Mouse (Mus musculus): ENCODE measurements around the gene Asnsd1. TPM values are rescaled to one million over a fixed set of nuclear protein-coding genes. Genes with fewer than 3 reads are reported as not detected.
A peak's percentile ranks its signal among the peaks of the same experiment; 100 is the strongest.
"Not testable (repeated sequence)": the region's sequence is repeated elsewhere in the genome, so short reads cannot be mapped to it uniquely, and the experiment has no call there.

Gene Asnsd1
- polyA plus RNA-seq (2015; fragmentation: Nextera tagmentation; extraction: Ambion mirVana): 62.4 and 64.0 TPM in 2 replicates

- Histone ChIP-seq H3K4me1 (replicated peaks; ENCODE audit: insufficient read depth, low read length) (peaks cover 4% of the 10 kb centered on the region), H3K27ac (peak within 1 kb of the TSS; percentile 65; the same call in 1 of the 2 replicates), H3K36me3 (ENCODE audit: insufficient read depth, low read length) (peaks cover 9% of the 10 kb centered on the region), H3K4me2 (ENCODE audit: low read length) (peak within 1 kb of the TSS; percentile 58), H3K4me3 (replicated peaks; ENCODE audit: low read depth, low read length) (peak within 1 kb of the TSS; percentile 62), H3K9me3 (replicated peaks; ENCODE audit: low read length) (no peaks in the 10 kb centered on the region), H3K27me3 (ENCODE audit: insufficient read depth, low read length) (no peaks in the 10 kb centered on the region), H3K9ac (ENCODE audit: low read depth, low read length) (peak within 1 kb of the TSS; percentile 72)
- peak; percentile 74 for TF ChIP-seq CTCF (IDR thresholded peaks at IDR 0.05; ENCODE audit: low read depth)
- ATAC-seq (replicated peaks; ENCODE audit: low FRiP score, low read depth): peak; percentile 100
- DNase-seq (ENCODE audit: low spot score): peak; percentile 98
- WGBS: under 1% methylated on average over 37 of the region's 44 CpGs
Measured at GRCm38 (mm10) chr1:53352327-53353261, at the start of gene Asnsd1, which contains the start of the genes Asdurf and Gm28551. TSS of gene Asnsd1 (minus strand) at chr1:53352752. TSS of gene Asdurf (minus strand) at chr1:53352619. TSS of gene Gm28551 (minus strand) at chr1:53352667.

GRCm38 (mm10) chr1:53393936-53394760 is 41.6 kb upstream of the Asnsd1 start:
- WGBS: 30% methylated on average over 21 of the region's 21 CpGs
- not testable (repeated sequence) for H3K4me1 ChIP-seq (replicated peaks; ENCODE audit: insufficient read depth, low read length); H3K27me3 ChIP-seq (ENCODE audit: insufficient read depth, low read length); H3K9ac ChIP-seq (ENCODE audit: low read depth, low read length); H3K27ac ChIP-seq; H3K36me3 ChIP-seq (ENCODE audit: insufficient read depth, low read length); H3K4me3 ChIP-seq (replicated peaks; ENCODE audit: low read depth, low read length); H3K9me3 ChIP-seq (replicated peaks; ENCODE audit: low read length); ATAC-seq (replicated peaks; ENCODE audit: low FRiP score, low read depth)
- DNase-seq (ENCODE audit: low spot score): peak; percentile 13
- peak overlapping the region; percentile 37 for H3K4me2 ChIP-seq (ENCODE audit: low read length)

DNA sequence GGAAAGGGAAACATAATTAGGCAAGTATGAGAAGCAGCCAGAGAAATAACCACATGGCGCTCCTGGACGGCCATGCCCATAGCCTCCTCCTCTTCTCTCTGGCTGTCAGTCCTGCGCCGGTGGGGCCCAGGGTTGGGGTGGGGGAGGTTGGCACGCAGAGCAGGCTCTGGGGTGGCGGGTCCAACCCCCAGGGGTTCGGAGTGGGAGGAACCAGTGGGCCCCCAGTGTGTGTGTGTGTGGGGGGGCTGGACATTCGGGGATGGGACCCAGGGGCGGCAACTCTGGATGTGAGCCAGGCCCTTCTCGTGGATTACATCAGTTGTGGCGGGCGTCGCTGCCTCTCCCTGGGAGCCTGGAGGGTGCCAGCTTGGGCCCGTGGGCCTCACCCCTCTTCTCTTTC is 36.2 kb upstream of the Asnsd1 start:
- WGBS: 92% methylated on average over 11 of the region's 14 CpGs
- H3K9me3 ChIP-seq (replicated peaks; ENCODE audit: low read length): no peaks in the 10 kb centered on the region
- H3K27ac ChIP-seq: no peak overlapping the region
- no peak overlapping the region for H3K9ac ChIP-seq (ENCODE audit: low read depth, low read length)
- H3K4me1 ChIP-seq (replicated peaks; ENCODE audit: insufficient read depth, low read length): no peaks in the 10 kb centered on the region
- H3K27me3 ChIP-seq (ENCODE audit: insufficient read depth, low read length): no peaks in the 10 kb centered on the region
- DNase-seq (ENCODE audit: low spot score) (no peak), ATAC-seq (replicated peaks; ENCODE audit: low FRiP score, low read depth) (no peak)
- no peak for TF ChIP-seq CTCF (IDR thresholded peaks at IDR 0.05; ENCODE audit: low read depth)
- no peak overlapping the region for H3K4me2 ChIP-seq (ENCODE audit: low read length)
- no peaks in the 10 kb centered on the region for H3K36me3 ChIP-seq (ENCODE audit: insufficient read depth, low read length)
- H3K4me3 ChIP-seq (replicated peaks; ENCODE audit: low read depth, low read length): no peak overlapping the region

DNA sequence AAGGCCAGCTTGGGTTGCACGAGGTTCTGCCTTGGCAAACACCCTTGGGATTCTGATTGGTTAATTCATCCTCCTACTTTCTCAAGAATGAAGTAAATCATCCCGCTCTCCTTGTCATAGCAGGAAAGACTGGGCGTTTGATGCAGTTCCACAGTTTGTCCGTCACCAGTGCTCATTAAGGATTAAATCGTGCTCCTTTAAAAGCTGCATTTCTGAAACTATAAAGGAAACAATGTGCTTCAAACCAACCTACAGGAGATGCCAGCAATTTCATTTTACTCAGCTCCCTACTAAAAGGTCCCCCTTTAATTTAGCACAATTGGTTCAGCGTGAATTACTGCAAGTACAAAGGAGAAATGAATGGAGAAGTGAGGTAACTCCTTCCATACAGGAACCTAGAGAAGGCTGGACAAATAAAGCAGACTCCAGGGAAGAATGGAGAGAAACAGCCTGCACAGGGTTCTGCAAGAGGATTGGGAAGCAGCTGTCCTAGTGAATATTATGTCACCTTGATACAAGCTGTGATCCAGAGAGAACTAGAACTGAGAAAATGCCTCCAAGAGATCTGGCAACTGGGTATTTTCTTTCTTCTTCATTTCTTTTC is 31.6 kb upstream of the Asnsd1 start:
- no peak overlapping the region for H3K4me3 ChIP-seq (replicated peaks; ENCODE audit: low read depth, low read length)
- DNase-seq (ENCODE audit: low spot score): no peak
- H3K27me3 ChIP-seq (ENCODE audit: insufficient read depth, low read length): no peaks in the 10 kb centered on the region
- no peak for ATAC-seq (replicated peaks; ENCODE audit: low FRiP score, low read depth)
- no peak overlapping the region for H3K27ac ChIP-seq
- no peak for TF ChIP-seq CTCF (IDR thresholded peaks at IDR 0.05; ENCODE audit: low read depth)
- H3K9me3 ChIP-seq (replicated peaks; ENCODE audit: low read length): no peaks in the 10 kb centered on the region
- no peaks in the 10 kb centered on the region for H3K4me1 ChIP-seq (replicated peaks; ENCODE audit: insufficient read depth, low read length)
- WGBS: 66% methylated on average over 6 of the region's 6 CpGs
- H3K9ac ChIP-seq (ENCODE audit: low read depth, low read length): no peak overlapping the region
- H3K36me3 ChIP-seq (ENCODE audit: insufficient read depth, low read length): no peaks in the 10 kb centered on the region
- H3K4me2 ChIP-seq (ENCODE audit: low read length): no peak overlapping the region

GRCm38 (mm10) chr1:53377731-53378130 is 25.2 kb upstream of the Asnsd1 start:
- no peak overlapping the region for H3K9ac ChIP-seq (ENCODE audit: low read depth, low read length)
- DNase-seq (ENCODE audit: low spot score) (no peak), ATAC-seq (replicated peaks; ENCODE audit: low FRiP score, low read depth) (no peak)
- H3K36me3 ChIP-seq (ENCODE audit: insufficient read depth, low read length): no peaks in the 10 kb centered on the region
- 70% methylated on average over 3 of the region's 3 CpGs for WGBS
- H3K27me3 ChIP-seq (ENCODE audit: insufficient read depth, low read length): no peaks in the 10 kb centered on the region
- H3K9me3 ChIP-seq (replicated peaks; ENCODE audit: low read length): no peaks in the 10 kb centered on the region
- H3K27ac ChIP-seq: no peak overlapping the region
- TF ChIP-seq CTCF (IDR thresholded peaks at IDR 0.05; ENCODE audit: low read depth): no peak
- no peak overlapping the region for H3K4me3 ChIP-seq (replicated peaks; ENCODE audit: low read depth, low read length)
- no peaks in the 10 kb centered on the region for H3K4me1 ChIP-seq (replicated peaks; ENCODE audit: insufficient read depth, low read length)
- no peak overlapping the region for H3K4me2 ChIP-seq (ENCODE audit: low read length)

- not testable (repeated sequence) for H3K4me2 ChIP-seq (ENCODE audit: low read length); H3K9ac ChIP-seq (ENCODE audit: low read depth, low read length); H3K9me3 ChIP-seq (replicated peaks; ENCODE audit: low read length); ATAC-seq (replicated peaks; ENCODE audit: low FRiP score, low read depth); DNase-seq (ENCODE audit: low spot score); H3K27me3 ChIP-seq (ENCODE audit: insufficient read depth, low read length); H3K27ac ChIP-seq; H3K4me1 ChIP-seq (replicated peaks; ENCODE audit: insufficient read depth, low read length); H3K4me3 ChIP-seq (replicated peaks; ENCODE audit: low read depth, low read length); H3K36me3 ChIP-seq (ENCODE audit: insufficient read depth, low read length)
- WGBS: 85% methylated on average over 2 of the region's 2 CpGs
Measured at GRCm38 (mm10) chr1:53375965-53376364, 23.4 kb upstream of the Asnsd1 start.

All from kidney, postnatal 0 days (tissue).